Mouse (Mus musculus) CD4-positive, CD25-positive, alpha-beta regulatory T cell (primary cell): Measurements from ENCODE around the gene Synj2bp. TPM values are rescaled to one million over a fixed set of nuclear protein-coding genes. Genes with fewer than 3 reads are reported as not detected.

Experiments
- polyA plus RNA-seq: library from polyadenylated mRNA; unstranded; fragments of 100-300 nt; shearing (Covaris generic); gene quantifications from one replicate; pipeline ENCODE4 v1.2.1, GENCODE M21; 2017

Synj2bp gene
- polyA plus RNA-seq = 49.9 TPM

GRCm38 (mm10) chr12:81532316-81533028 is at the start of gene Synj2bp, which contains the start of gene Gm20498:
Synj2bp (minus strand) TSS chr12:81532911.
Gm20498 (minus strand) TSS chr12:81532905.

GRCm38 (mm10) chr12:81568374-81568773 is 35.7 kb upstream of the Synj2bp start, which contains the start of gene Adam21:
Adam21 (minus strand) TSS chr12:81568474.

GRCm38 (mm10) chr12:81484727-81485191 is 48.0 kb downstream of the Synj2bp start, which contains the start of gene Cox16:
Cox16 (minus strand) TSS chr12:81485127.

Other genes with a start within 250 kb of the Synj2bp start
- gene Slc8a3, start 199.7 kb downstream of the Synj2bp start, polyA plus RNA-seq = not detected
- 0.62 TPM for gene Gm4787, start 153.4 kb downstream of the Synj2bp start, polyA plus RNA-seq
- gene Adam4, start 111.0 kb downstream of the Synj2bp start, polyA plus RNA-seq = 0.63 TPM
- 161 TPM for gene Cox16, start 47.8 kb downstream of the Synj2bp start, polyA plus RNA-seq
- gene Gm20498, start within 50 bp of the Synj2bp start, polyA plus RNA-seq = 12.1 TPM
- gene Adam21, start 35.6 kb upstream of the Synj2bp start, polyA plus RNA-seq = 0.20 TPM
- gene Med6, start 62.1 kb upstream of the Synj2bp start, polyA plus RNA-seq = 26.2 TPM
- 0.05 TPM for gene Ttc9, start 98.3 kb upstream of the Synj2bp start, polyA plus RNA-seq
- 1.4 TPM for gene Map3k9, start 248.3 kb upstream of the Synj2bp start, polyA plus RNA-seq